Mouse (Mus musculus) kidney, adult 2 months (tissue): ENCODE measurements at regions not wholly inside any gene's neighbourhood (a gene's known extent, or its start where the extent isn't known, plus 50 kb on each side); places are given as distances from the start of the nearest gene placed in this dataset.

Experiments used
- DNase-seq: peaks from one replicate; pipeline ENCODE4 v3.0.0; 2021
- H3K27ac ChIP-seq: fragments of 200-500 bp; 2 replicates; pipeline ENCODE4 v1.5.1; 2012; ENCODE audit warnings: low read depth, low read length, control low read depth, inconsistent platforms; ENCODE audit not compliant: insufficient read depth
- H3K27me3 ChIP-seq: fragments of 200-500 bp; replicated peaks from 2 replicates; pipeline ENCODE4 v1.6.1; 2012; ENCODE audit warnings: mild to moderate bottlenecking, moderate library complexity, low read length, inconsistent platforms; ENCODE audit not compliant: control insufficient read depth, insufficient read depth
- H3K36me3 ChIP-seq: fragments of 200-500 bp; 2 replicates; pipeline ENCODE4 v1.6.1; 2012; ENCODE audit warnings: mild to moderate bottlenecking, moderate library complexity, low read length, inconsistent platforms; ENCODE audit not compliant: control insufficient read depth, insufficient read depth
- H3K4me1 ChIP-seq: fragments of 200-500 bp; 2 replicates; pipeline ENCODE4 v1.6.1; 2011; ENCODE audit warnings: low read length; ENCODE audit not compliant: control insufficient read depth, insufficient read depth
- H3K4me3 ChIP-seq: fragments of 200-500 bp; 2 replicates; pipeline ENCODE4 v1.5.1; 2011; ENCODE audit warnings: mild to moderate bottlenecking, low read depth, low read length, control low read depth; ENCODE audit not compliant: insufficient read depth
- CTCF ChIP-seq: fragments of 200-500 bp; conservative IDR thresholded peaks from 2 replicates; pipeline ENCODE4 v1.5.1; 2011; ENCODE audit warnings: low read depth, mild to moderate bottlenecking, control low read depth, low read length, moderate library complexity, mixed read lengths; ENCODE audit not compliant: insufficient read depth, insufficient read length
- POLR2A ChIP-seq: fragments of 200-500 bp; IDR thresholded peaks from one replicate; pipeline ENCODE4 v1.6.1; 2011; ENCODE audit warnings: low read depth, low read length, control low read depth
- WGBS: fragments of 180-500 bp; shearing (Covaris S2); methylation state at CpG from one replicate; pipeline ENCODE4 v1.1.7; 2018; 5-methylcytosine and 5-hydroxymethylcytosine counted together

DNA sequence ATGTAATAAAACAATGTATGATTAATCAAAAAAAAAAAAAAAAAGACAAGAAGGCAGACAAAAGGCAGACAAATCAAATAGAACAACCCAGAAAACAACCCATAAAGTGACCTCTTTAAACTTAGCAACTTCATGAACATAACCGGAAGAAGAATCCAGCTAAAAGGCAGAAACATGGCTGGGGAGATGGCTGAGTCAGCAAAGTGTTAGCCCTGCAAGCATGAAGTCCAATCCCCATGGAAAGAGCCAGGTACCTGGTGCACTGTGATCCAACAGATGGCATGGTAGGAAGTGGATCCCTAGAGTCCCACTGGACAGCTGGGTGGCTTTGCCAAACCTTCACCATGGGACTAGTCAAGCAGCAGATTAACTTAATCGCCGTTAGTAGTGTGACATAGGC lies 90.9 kb downstream of the Cyp26a1 start:
- H3K27me3 ChIP-seq = no peaks in the 10 kb centered on the region
- no peak for DNase-seq
- H3K36me3 ChIP-seq = no peaks in the 10 kb centered on the region
- no peak for TF ChIP-seq POLR2A
- no peak for TF ChIP-seq CTCF
- peaks cover 6% of the 10 kb centered on the region; the same call in 1 of the 2 replicates for H3K4me1 ChIP-seq
- no peak overlapping the region for H3K27ac ChIP-seq
- WGBS = 94% methylated on average over 3 of the region's 3 CpGs
- no peak overlapping the region for H3K4me3 ChIP-seq

- 37% methylated on average over 12 of the region's 12 CpGs for WGBS
- Histone ChIP-seq H3K27ac (no peak overlapping the region), H3K4me3 (no peak overlapping the region), H3K36me3 (no peaks in the 10 kb centered on the region), H3K27me3 (no peaks in the 10 kb centered on the region), H3K4me1 (peaks cover 6% of the 10 kb centered on the region; the same call in 1 of the 2 replicates)
- DNase-seq = peak; percentile 8
- TF ChIP-seq CTCF (no peak), POLR2A (no peak)
Observed at GRCm38 (mm10) chr19:37789576-37790180, 92.1 kb downstream of the Cyp26a1 start.

- peak; percentile 17 for DNase-seq
- no peak overlapping the region for H3K4me3 ChIP-seq
- WGBS = 47% methylated on average over 24 of the region's 24 CpGs
- H3K4me1 ChIP-seq = peaks cover 6% of the 10 kb centered on the region; the same call in 1 of the 2 replicates
- H3K27ac ChIP-seq = no peak overlapping the region
- H3K36me3 ChIP-seq = no peaks in the 10 kb centered on the region
- no peaks in the 10 kb centered on the region for H3K27me3 ChIP-seq
- TF ChIP-seq POLR2A = no peak
- TF ChIP-seq CTCF = no peak
Observed at GRCm38 (mm10) chr19:37790281-37791073, 92.9 kb downstream of the Cyp26a1 start.

GRCm38 (mm10) chr19:37793176-37793575 lies 95.6 kb downstream of the Cyp26a1 start:
- Histone ChIP-seq H3K4me3 (no peak overlapping the region), H3K4me1 (peaks cover 6% of the 10 kb centered on the region; the same call in 1 of the 2 replicates), H3K27ac (no peak overlapping the region), H3K27me3 (no peaks in the 10 kb centered on the region), H3K36me3 (no peaks in the 10 kb centered on the region)
- 90% methylated on average over 9 of the region's 9 CpGs for WGBS
- no peak for DNase-seq
- no peak for TF ChIP-seq CTCF
- TF ChIP-seq POLR2A = no peak

DNA sequence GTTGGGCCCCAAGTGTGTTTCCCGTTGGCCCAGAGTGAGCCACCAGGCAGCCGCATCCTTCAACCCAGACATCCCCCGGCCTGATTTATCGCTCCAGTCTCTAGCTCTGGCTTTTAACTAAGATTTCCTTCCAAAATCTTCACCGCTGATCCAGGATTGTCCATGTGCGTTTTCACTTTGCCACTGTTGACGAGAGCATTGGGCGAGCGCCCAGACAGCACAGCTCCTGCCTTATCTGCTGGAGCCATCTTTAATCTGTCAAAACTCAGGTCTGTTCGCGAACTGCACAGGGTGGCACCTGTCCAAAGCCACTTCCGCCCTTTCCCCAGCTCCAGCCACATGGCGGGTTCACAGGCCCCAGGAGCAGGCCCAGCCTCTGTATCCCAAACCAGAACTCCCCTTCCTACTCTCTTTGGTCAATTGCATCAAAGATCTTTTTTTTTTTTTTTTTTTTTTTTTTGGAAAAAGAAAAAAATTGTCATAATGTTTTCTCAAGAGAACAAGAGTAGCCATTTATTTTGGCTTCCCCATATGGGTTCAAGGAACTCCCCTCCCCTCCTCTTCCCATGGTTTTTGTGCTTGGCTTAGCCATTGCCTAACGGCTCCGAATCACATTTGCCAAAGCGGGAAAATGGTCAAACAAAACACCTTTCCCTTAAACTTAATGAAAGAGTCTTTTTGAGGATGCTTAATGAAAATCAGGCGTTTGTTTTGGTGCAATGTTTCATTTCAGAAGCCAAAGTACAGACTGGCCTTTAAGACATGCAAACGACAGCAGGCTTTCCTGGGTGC lies 98.2 kb downstream of the Cyp26a1 start:
- DNase-seq = peak; percentile 88
- no peaks in the 10 kb centered on the region for H3K36me3 ChIP-seq
- no peaks in the 10 kb centered on the region for H3K27me3 ChIP-seq
- no peak overlapping the region for H3K4me3 ChIP-seq
- H3K4me1 ChIP-seq = no peaks in the 10 kb centered on the region
- no peak overlapping the region for H3K27ac ChIP-seq
- WGBS = 75% methylated on average over 18 of the region's 18 CpGs
- TF ChIP-seq POLR2A = no peak
- no peak for TF ChIP-seq CTCF

- no peaks in the 10 kb centered on the region for H3K36me3 ChIP-seq
- no peaks in the 10 kb centered on the region for H3K27me3 ChIP-seq
- H3K27ac ChIP-seq = no peak overlapping the region
- no peak for DNase-seq
- 76% methylated on average over 3 of the region's 3 CpGs for WGBS
- no peaks in the 10 kb centered on the region for H3K4me1 ChIP-seq
- no peak for TF ChIP-seq CTCF
- TF ChIP-seq POLR2A = no peak
- no peak overlapping the region for H3K4me3 ChIP-seq
Observed at GRCm38 (mm10) chr19:37800161-37800660, 102.6 kb downstream of the Cyp26a1 start.

- TF ChIP-seq CTCF (no peak), POLR2A (no peak)
- Histone ChIP-seq H3K4me1 (peaks cover 3% of the 10 kb centered on the region; the same call in 1 of the 2 replicates), H3K27me3 (no peaks in the 10 kb centered on the region), H3K4me3 (no peak overlapping the region), H3K27ac (no peak overlapping the region), H3K36me3 (no peaks in the 10 kb centered on the region)
- 73% methylated on average over 11 of the region's 11 CpGs for WGBS
- DNase-seq = no peak
Observed at GRCm38 (mm10) chr19:37809666-37810065, 112.1 kb downstream of the Cyp26a1 start.
